ENCODE assay signal across 18 mouse cellular contexts in the genomic region with DNA sequence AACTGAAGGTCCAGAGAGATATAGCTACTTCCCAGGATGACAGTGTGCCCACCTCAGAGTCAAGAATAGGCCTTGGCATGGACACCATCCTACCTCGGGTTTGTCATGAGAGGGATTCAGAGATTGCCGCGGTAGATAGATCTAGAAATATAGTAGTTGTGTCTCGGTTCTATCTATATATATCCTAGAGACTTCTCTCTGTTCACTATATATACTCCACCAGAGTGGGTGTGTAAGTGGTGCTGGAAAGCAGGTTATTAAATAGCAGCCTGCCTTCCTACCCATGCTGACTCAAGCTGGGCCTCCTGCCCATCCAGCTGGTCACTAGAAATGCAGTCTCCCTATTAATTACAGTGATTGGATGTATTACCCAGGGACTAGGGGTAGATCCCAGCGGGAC. TPM values are rescaled to one million over a fixed set of nuclear protein-coding genes. Genes with fewer than 3 reads are reported as not detected.
A peak's percentile ranks its signal among the peaks of the same experiment; 100 is the strongest.
DNase-seq lines count a peak whose midpoint lies in the region; ATAC-seq lines count a peak whose summit lies in the region.
"Had no signal": no experiment of that assay in that cellular context is flagged by ENCODE, and none has a peak within 500 bp of the region (broad histone marks: within the 10 kb centered on the region; RNA-seq: fewer than 3 reads in every experiment).

No protein-coding gene starts in this region.

- no peak overlapping the region for H3K4me2 ChIP-seq in hindbrain, embryonic 13.5 days
- H3K4me2 ChIP-seq in hindbrain, embryonic 14.5 days (replicated peaks): no peak overlapping the region
- no peak overlapping the region for H3K4me2 ChIP-seq in forebrain, embryonic 15.5 days (replicated peaks)
- no peak overlapping the region for H3K4me2 ChIP-seq in midbrain, embryonic 16.5 days (ENCODE audit: low read length)
- H3K4me2 ChIP-seq: heart, embryonic 15.5 days; hindbrain, embryonic 15.5 days; liver, embryonic 15.5 days had no signal

- H3K36me3 ChIP-seq in hindbrain, embryonic 13.5 days: peaks cover 20% of the 10 kb centered on the region
- peaks cover 13% of the 10 kb centered on the region; the same call in 1 of the 2 replicates for H3K36me3 ChIP-seq in hindbrain, embryonic 14.5 days (replicated peaks; ENCODE audit: control insufficient read depth, insufficient read depth)
- no peaks in the 10 kb centered on the region for H3K36me3 ChIP-seq in forebrain, embryonic 15.5 days
- no peaks in the 10 kb centered on the region for H3K36me3 ChIP-seq in midbrain, embryonic 16.5 days (ENCODE audit: control insufficient read depth, insufficient read depth, low read length)
- H3K36me3 ChIP-seq: embryonic facial prominence, embryonic 13.5 days; heart, embryonic 15.5 days; hindbrain, embryonic 15.5 days; liver, embryonic 15.5 days had no signal

- H3K27me3 ChIP-seq in hindbrain, embryonic 13.5 days: no peaks in the 10 kb centered on the region
- H3K27me3 ChIP-seq in hindbrain, embryonic 14.5 days (ENCODE audit: control insufficient read depth, insufficient read depth, low read length): no peaks in the 10 kb centered on the region
- H3K27me3 ChIP-seq in forebrain, embryonic 15.5 days: no peaks in the 10 kb centered on the region
- no peaks in the 10 kb centered on the region for H3K27me3 ChIP-seq in midbrain, embryonic 16.5 days (ENCODE audit: control insufficient read depth, insufficient read depth, low read depth, low read length)
- H3K27me3 ChIP-seq: hindbrain, embryonic 15.5 days had no signal

- DNase-seq in hindbrain, embryonic 14.5 days (ENCODE audit: low spot score): no peak
- DNase-seq in brain, adult 2 months (ENCODE audit: low read depth, low spot score): peak; percentile 83
- DNase-seq in retina, postnatal 1 day: no peak
- no peak for DNase-seq in kidney, postnatal 14 days
- DNase-seq: cerebellum, adult 8-10 months; kidney, adult 8-10 months; lung, postnatal 36 days; right cerebral cortex, postnatal 14 days; thymus, adult 2 months had no signal

- H3K27ac ChIP-seq in hindbrain, embryonic 13.5 days: peak overlapping the region; percentile 81; the same call in 1 of the 2 replicates
- no peak overlapping the region for H3K27ac ChIP-seq in hindbrain, embryonic 14.5 days
- H3K27ac ChIP-seq in forebrain, embryonic 15.5 days (replicated peaks): peak overlapping the region; percentile 89
- H3K27ac ChIP-seq in midbrain, embryonic 16.5 days (ENCODE audit: low read length): peak overlapping the region; percentile 78
- H3K27ac ChIP-seq: embryonic facial prominence, embryonic 13.5 days; heart, embryonic 15.5 days; layer of hippocampus, adult 2 months; liver, embryonic 15.5 days had no signal

- no peak overlapping the region for H3K9ac ChIP-seq in hindbrain, embryonic 13.5 days
- H3K9ac ChIP-seq in hindbrain, embryonic 14.5 days: no peak overlapping the region
- H3K9ac ChIP-seq in forebrain, embryonic 15.5 days (replicated peaks): no peak overlapping the region
- no peak overlapping the region for H3K9ac ChIP-seq in midbrain, embryonic 16.5 days (ENCODE audit: low read depth, low read length)
- H3K9ac ChIP-seq: embryonic facial prominence, embryonic 13.5 days; heart, embryonic 15.5 days; hindbrain, embryonic 15.5 days; liver, embryonic 15.5 days had no signal

- ATAC-seq in hindbrain, embryonic 13.5 days (ENCODE audit: low FRiP score): no peak
- no peak for ATAC-seq in hindbrain, embryonic 14.5 days (ENCODE audit: low FRiP score)
- ATAC-seq in forebrain, embryonic 15.5 days (replicated peaks): no peak
- ATAC-seq in midbrain, embryonic 16.5 days: no peak

- peaks cover 83% of the 10 kb centered on the region for H3K4me1 ChIP-seq in hindbrain, embryonic 13.5 days (replicated peaks)
- H3K4me1 ChIP-seq in hindbrain, embryonic 14.5 days (replicated peaks; ENCODE audit: control insufficient read depth, insufficient read depth, low read length): peaks cover 36% of the 10 kb centered on the region
- peaks cover 57% of the 10 kb centered on the region for H3K4me1 ChIP-seq in forebrain, embryonic 15.5 days
- peaks cover 61% of the 10 kb centered on the region for H3K4me1 ChIP-seq in midbrain, embryonic 16.5 days (ENCODE audit: control insufficient read depth, insufficient read depth, low read length)
- H3K4me1 ChIP-seq: liver, embryonic 15.5 days had no signal

- H3K4me3 ChIP-seq in hindbrain, embryonic 13.5 days: no peak overlapping the region
- H3K4me3 ChIP-seq in hindbrain, embryonic 14.5 days (replicated peaks; ENCODE audit: low read length): no peak overlapping the region
- H3K4me3 ChIP-seq in forebrain, embryonic 15.5 days: no peak overlapping the region
- H3K4me3 ChIP-seq in midbrain, embryonic 16.5 days (ENCODE audit: low read depth, low read length): no peak overlapping the region
- H3K4me3 ChIP-seq: embryonic facial prominence, embryonic 13.5 days; heart, embryonic 15.5 days; hindbrain, embryonic 15.5 days; layer of hippocampus, adult 2 months; liver, embryonic 15.5 days had no signal

- no peaks in the 10 kb centered on the region for H3K9me3 ChIP-seq in hindbrain, embryonic 13.5 days
- no peaks in the 10 kb centered on the region for H3K9me3 ChIP-seq in hindbrain, embryonic 14.5 days (ENCODE audit: control insufficient read depth, low read length)
- no peaks in the 10 kb centered on the region for H3K9me3 ChIP-seq in forebrain, embryonic 15.5 days
- no peaks in the 10 kb centered on the region for H3K9me3 ChIP-seq in midbrain, embryonic 16.5 days (replicated peaks; ENCODE audit: control insufficient read depth, low read length, poor library complexity, severe bottlenecking)
- H3K9me3 ChIP-seq: embryonic facial prominence, embryonic 13.5 days; heart, embryonic 15.5 days; hindbrain, embryonic 15.5 days; liver, embryonic 15.5 days had no signal

- 88% methylated on average over 5 of the region's 5 CpGs for WGBS in hindbrain, embryonic 13.5 days
- WGBS in hindbrain, embryonic 14.5 days: 94% methylated on average over 5 of the region's 5 CpGs
- WGBS in forebrain, embryonic 15.5 days: 84% methylated on average over 5 of the region's 5 CpGs
- WGBS in midbrain, embryonic 16.5 days: 91% methylated on average over 5 of the region's 5 CpGs

RNA-seq across cellular contexts. Expression of gene AC124108.1, which starts 11.5 kb away (rescaled TPM):
- 4.2 and 4.8 TPM in 2 replicates for polyA plus RNA-seq in hindbrain, embryonic 13.5 days (2015; fragmentation: Nextera tagmentation; extraction: Ambion mirVana)
- polyA plus RNA-seq in hindbrain, embryonic 14.5 days (2014; fragmentation: Nextera tagmentation; extraction: Ambion mirVana): 3.6 and 3.8 TPM in 2 replicates
- polyA plus RNA-seq in forebrain, embryonic 15.5 days (2015; fragmentation: Nextera tagmentation; extraction: Ambion mirVana): 2.5 and 2.8 TPM in 2 replicates
- 2.8 and 4.0 TPM in 2 replicates for polyA plus RNA-seq in midbrain, embryonic 16.5 days (2015; fragmentation: Nextera tagmentation; extraction: Ambion mirVana)
- polyA plus RNA-seq: heart, embryonic 15.5 days; liver, embryonic 15.5 days; thymus, adult 2 months had no signal

RNA-seq across cellular contexts. Expression of gene Lemd1, which starts 11.5 kb away (rescaled TPM):
- 24.8 and 25.7 TPM in 2 replicates for polyA plus RNA-seq in hindbrain, embryonic 13.5 days (2015; fragmentation: Nextera tagmentation; extraction: Ambion mirVana)
- polyA plus RNA-seq in hindbrain, embryonic 14.5 days (2014; fragmentation: Nextera tagmentation; extraction: Ambion mirVana): 15.9 and 22.1 TPM in 2 replicates
- 13.9 and 16.2 TPM in 2 replicates for polyA plus RNA-seq in forebrain, embryonic 15.5 days (2015; fragmentation: Nextera tagmentation; extraction: Ambion mirVana)
- 16.2 and 18.0 TPM in 2 replicates for polyA plus RNA-seq in midbrain, embryonic 16.5 days (2015; fragmentation: Nextera tagmentation; extraction: Ambion mirVana)
- polyA plus RNA-seq: heart, embryonic 15.5 days; liver, embryonic 15.5 days; thymus, adult 2 months had no signal

RNA-seq across cellular contexts. Expression of gene Gm10188, which starts 26.8 kb away (rescaled TPM):
- polyA plus RNA-seq in hindbrain, embryonic 13.5 days (2015; fragmentation: Nextera tagmentation; extraction: Ambion mirVana): 0.63 and 0.95 TPM in 2 replicates
- polyA plus RNA-seq in hindbrain, embryonic 14.5 days (2014; fragmentation: Nextera tagmentation; extraction: Ambion mirVana): 0.39 and 0.47 TPM in 2 replicates
- 0.56 and 0.60 TPM in 2 replicates for polyA plus RNA-seq in forebrain, embryonic 15.5 days (2015; fragmentation: Nextera tagmentation; extraction: Ambion mirVana)
- polyA plus RNA-seq in midbrain, embryonic 16.5 days (2015; fragmentation: Nextera tagmentation; extraction: Ambion mirVana): 0.28 and 0.63 TPM in 2 replicates
- polyA plus RNA-seq: embryonic facial prominence, embryonic 13.5 days; heart, embryonic 15.5 days; limb, embryonic 11.5 days; liver, embryonic 15.5 days; thymus, adult 2 months had no signal
